8 mouse cellular contexts compared by ENCODE assay signal in genomic region chr4:147868450-147869031, GRCm38 (mm10). TPM values are rescaled to one million over a fixed set of nuclear protein-coding genes. Genes with fewer than 3 reads are reported as not detected.
DNase-seq lines count a peak whose midpoint lies in the region; ATAC-seq and TF ChIP-seq lines count a peak whose summit lies in the region.

Gene Miip (minus strand): TSS chr4:147868816.
Gene Fv1 (plus strand): TSS chr4:147868979.

- peak within 1 kb of the TSS; percentile 77 for H3K4me2 ChIP-seq in forebrain, embryonic 15.5 days (replicated peaks)

- peak; percentile 97 for ATAC-seq in forebrain, embryonic 15.5 days (replicated peaks)
- ATAC-seq in neutrophil, adult 5-6 weeks (ENCODE audit: extremely low read depth, insufficient number of reproducible peaks, low FRiP score, poor library complexity, severe bottlenecking), result peak; percentile 98

- intact Hi-C loops in heart, postnatal 25 days (cut with DNase I), result loop anchor here (5.0 kb wide), 1 partner anchor 69 kb away; the partner anchor contains the start of gene Plod1

- TF ChIP-seq POLR2A in lung, adult 2 months (IDR thresholded peaks at IDR 0.05; ENCODE audit: borderline replicate concordance, extremely low read depth, low read depth, low read length), result peak; percentile 76; the same call in 1 of the 2 replicates

- under 1% methylated on average over 30 of the region's 30 CpGs for WGBS in forebrain, embryonic 15.5 days
- under 1% methylated on average over 30 of the region's 30 CpGs for WGBS in lung, adult 2 months

- H3K27ac ChIP-seq in forebrain, embryonic 15.5 days (replicated peaks), result peak within 1 kb of the TSS; percentile 84

- peak within 1 kb of the TSS; percentile 71 for H3K9ac ChIP-seq in forebrain, embryonic 15.5 days (replicated peaks)

- H3K36me3 ChIP-seq in forebrain, embryonic 15.5 days, result peaks cover 40% of the 10 kb centered on the region

- DNase-seq in ES-CJ7 (ENCODE audit: low read depth, low spot score), result peak; percentile 80
- DNase-seq in cerebellum, adult 11-12 months, result peak; percentile 96
- DNase-seq in heart, postnatal 25 days (ENCODE audit: low spot score), result peak; percentile 94
- DNase-seq in layer of hippocampus, adult 18-20 months (ENCODE audit: low spot score in 2 of 2), result peak; percentile 96 to 98
- peak; percentile 88 for DNase-seq in lung, adult 2 months
- DNase-seq in thymus, adult 18-20 months, result peak; percentile 88 to 93

- H3K4me3 ChIP-seq in forebrain, embryonic 15.5 days, result peak within 1 kb of the TSS; percentile 67
- peak within 1 kb of the TSS; percentile 91 for H3K4me3 ChIP-seq in lung, adult 2 months (replicated peaks; ENCODE audit: extremely low read depth, low read depth, low read length)

- peaks cover 26% of the 10 kb centered on the region for H3K4me1 ChIP-seq in forebrain, embryonic 15.5 days
- H3K4me1 ChIP-seq in lung, adult 2 months (ENCODE audit: control insufficient read depth, insufficient read depth, low read length), result peaks cover 8% of the 10 kb centered on the region; the same call in 1 of the 2 replicates

- no peaks in the 10 kb centered on the region for H3K27me3 ChIP-seq in forebrain, embryonic 15.5 days

- no peaks in the 10 kb centered on the region for H3K9me3 ChIP-seq in forebrain, embryonic 15.5 days

- TF ChIP-seq CTCF in lung, adult 2 months (IDR thresholded peaks at IDR 0.05; ENCODE audit: insufficient read depth, low read length), result no peak

RNA-seq across cellular contexts. Expression of gene Miip, which starts in this region (rescaled TPM):
- 55.0 and 55.3 TPM in 2 replicates for polyA plus RNA-seq in forebrain, embryonic 15.5 days (2015; fragmentation: Nextera tagmentation; extraction: Ambion mirVana)
- total RNA-seq in heart, postnatal 25 days (2021), result 1 to 10 TPM; 6.9 to 8.0 TPM
- 10 to 100 TPM; 19.7 to 20.2 TPM for total RNA-seq in layer of hippocampus, adult 18-20 months (2021)
- 45.1 and 70.3 TPM in 2 replicates for polyA plus RNA-seq in lung, adult 2 months (2012; rRNA removed)
- 67.3 and 77.2 TPM in 2 replicates for total RNA-seq in neutrophil, adult 5-6 weeks (2017)

RNA-seq across cellular contexts. Expression of gene Fv1, which starts in this region (rescaled TPM):
- polyA plus RNA-seq in forebrain, embryonic 15.5 days (2015; fragmentation: Nextera tagmentation; extraction: Ambion mirVana), result 12.7 and 12.8 TPM in 2 replicates
- 10 to 100 TPM; 23.8 to 26.4 TPM for total RNA-seq in heart, postnatal 25 days (2021)
- 10 to 100 TPM in 1 of 2 experiments, 1 to 10 TPM in 1; 8.9 to 11.0 TPM for total RNA-seq in layer of hippocampus, adult 18-20 months (2021)
- polyA plus RNA-seq in lung, adult 2 months (2012; rRNA removed), result 0.84 and 1.9 TPM in 2 replicates
- 20.9 and 22.0 TPM in 2 replicates for total RNA-seq in neutrophil, adult 5-6 weeks (2017)

Comparison
In these comparisons a context has a peak if more than half of its experiments do, and no peak if none do; other contexts are left out.
1. Peak in every context shown above with its lines: DNase-seq, ATAC-seq, H3K4me3 ChIP-seq and H3K27ac ChIP-seq.